Mouse (Mus musculus) heart, adult 2 months (tissue): ENCODE measurements at regions not wholly inside any gene's neighbourhood (a gene's known extent, or its start where the extent isn't known, plus 50 kb on each side); places are given as distances from the start of the nearest gene placed in this dataset.

ENCODE experiments used
- CTCF ChIP-seq: fragments of 200-600 bp; IDR thresholded peaks from 2 replicates; pipeline ENCODE4 v1.8.1; 2022; ENCODE audit warnings: antibody characterized with exemption, mild to moderate bottlenecking, moderate library complexity
- POLR2A ChIP-seq: fragments of 200-500 bp; IDR thresholded peaks from 2 replicates; pipeline ENCODE4 v1.6.1; 2011; ENCODE audit warnings: mild to moderate bottlenecking, low read depth, low read length, control low read depth; ENCODE audit not compliant: insufficient read depth

DNA sequence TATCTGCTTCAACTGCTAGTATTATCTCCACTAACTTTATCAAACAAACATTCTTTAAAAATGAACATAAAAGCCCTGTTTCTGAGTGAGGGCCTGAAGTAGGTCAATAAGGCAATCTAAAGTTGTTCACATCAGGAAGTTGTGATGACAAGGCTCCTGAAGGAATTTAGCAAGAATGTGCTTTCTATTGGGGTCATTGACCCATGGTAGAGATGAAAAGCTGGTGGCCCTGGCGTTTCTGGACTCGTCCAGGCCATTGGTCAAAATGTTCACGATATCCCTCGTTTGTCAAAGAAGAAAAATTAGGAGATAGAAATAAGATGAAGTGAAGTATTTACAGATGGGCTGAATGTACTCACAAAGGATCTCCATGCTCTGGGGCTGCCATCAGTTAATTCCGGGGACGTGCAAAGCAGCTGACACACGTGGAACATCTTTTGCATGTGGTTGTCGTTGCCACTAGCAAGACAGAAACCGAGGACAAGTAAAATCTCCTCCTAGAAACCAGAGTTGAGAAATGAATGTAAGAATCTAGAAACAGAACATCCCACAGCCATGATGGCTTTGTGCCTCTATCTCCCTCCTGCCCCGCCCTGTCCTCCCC is 134.1 kb downstream of the Snx18 start:
- TF ChIP-seq CTCF (no peak), POLR2A (no peak)
